Mouse (Mus musculus) 3T3-L1 (cell line): ENCODE results near the gene Nr5a2.
"Not testable (repeated sequence)": the region's sequence is repeated elsewhere in the genome, so short reads cannot be mapped to it uniquely, and the experiment has no call there.

ENCODE experiments used
- DNase-seq: peaks from one replicate; pipeline ENCODE4 v3.0.0-alpha.2; 2015; ENCODE audit warnings: low read depth, low spot score

Nr5a2 gene

DNA sequence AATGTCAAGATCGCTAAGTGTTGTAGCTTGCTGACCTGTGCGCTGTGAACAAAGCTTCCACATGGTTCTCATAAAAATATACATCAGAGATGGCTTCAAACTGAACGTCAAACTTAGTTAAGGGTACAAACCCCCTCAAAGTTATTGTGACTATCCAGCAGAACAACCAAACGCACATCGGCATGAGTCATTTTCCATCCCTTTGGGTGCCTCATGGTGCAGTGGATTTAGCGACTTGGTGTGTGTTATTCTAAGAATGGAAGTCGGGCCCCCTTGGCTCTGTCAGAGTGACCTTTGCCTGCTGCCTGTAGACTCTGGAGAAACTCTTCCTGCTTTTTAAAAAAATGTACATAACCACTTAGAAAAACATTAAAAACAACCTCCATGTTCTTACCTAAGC is 119.7 kb downstream of the Nr5a2 start:
- DNase-seq = no peak

DNA sequence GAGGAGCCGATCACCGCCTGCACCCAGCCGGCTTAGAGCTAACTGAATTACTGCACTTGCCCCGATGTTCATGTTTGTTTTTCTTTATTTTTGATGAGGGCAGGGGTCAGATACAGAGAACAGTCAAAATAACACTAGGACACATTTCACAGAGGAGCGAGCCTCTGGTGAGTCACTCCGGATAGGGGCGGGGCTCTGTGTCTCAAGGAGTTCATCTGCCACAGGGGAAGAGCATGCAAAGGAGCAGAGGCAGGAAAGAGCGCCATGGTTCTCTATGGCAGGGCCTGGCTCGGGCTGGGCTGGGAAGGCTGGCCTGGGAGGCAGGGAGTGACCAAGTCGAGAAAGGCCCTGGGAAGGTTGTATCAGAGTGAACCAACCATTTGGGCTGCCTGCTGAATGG is 121.0 kb downstream of the Nr5a2 start:
- DNase-seq = peak; percentile 29

GRCm38 (mm10) chr1:136832305-136833152 is 127.7 kb downstream of the Nr5a2 start:
- DNase-seq = no peak

DNA sequence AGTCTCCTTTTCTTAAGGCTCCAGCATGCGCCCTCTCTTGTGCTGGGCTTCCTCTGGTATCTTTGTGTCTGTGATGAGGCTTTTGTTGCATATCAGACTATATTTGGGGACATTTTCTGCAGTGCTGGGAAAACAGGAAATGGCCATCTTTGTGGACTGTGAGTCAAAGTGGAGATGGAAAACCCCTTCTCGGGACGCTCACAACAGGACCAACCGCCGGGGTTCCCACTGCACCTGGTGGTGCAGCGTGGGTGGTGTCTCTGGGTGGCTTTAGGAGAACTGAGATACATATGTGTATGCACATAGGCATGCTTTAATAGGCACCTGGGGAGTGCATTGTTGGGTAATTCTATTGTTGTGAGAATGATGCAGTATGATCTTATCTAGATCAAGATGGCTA is 129.3 kb downstream of the Nr5a2 start:
- DNase-seq = no peak

DNA sequence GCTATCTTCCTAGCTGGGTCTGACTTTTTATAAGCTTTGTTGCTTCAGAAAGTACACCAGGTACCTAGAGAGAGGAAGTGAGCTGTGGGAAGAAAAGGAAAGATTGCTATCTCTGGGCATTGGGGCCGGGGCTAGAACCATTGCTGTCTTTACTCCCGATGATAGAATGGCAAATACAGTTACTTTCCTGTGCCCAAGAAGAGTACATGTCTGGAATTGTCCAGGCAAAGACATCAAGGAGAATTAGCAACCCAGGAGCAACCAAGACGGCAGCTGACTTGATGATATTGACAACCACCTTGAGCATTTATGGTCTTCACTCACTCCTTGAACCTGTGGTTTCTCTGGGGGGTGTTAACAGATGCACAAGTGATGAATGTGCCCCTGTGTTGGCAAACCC is 130.3 kb downstream of the Nr5a2 start:
- no peak for DNase-seq

DNA sequence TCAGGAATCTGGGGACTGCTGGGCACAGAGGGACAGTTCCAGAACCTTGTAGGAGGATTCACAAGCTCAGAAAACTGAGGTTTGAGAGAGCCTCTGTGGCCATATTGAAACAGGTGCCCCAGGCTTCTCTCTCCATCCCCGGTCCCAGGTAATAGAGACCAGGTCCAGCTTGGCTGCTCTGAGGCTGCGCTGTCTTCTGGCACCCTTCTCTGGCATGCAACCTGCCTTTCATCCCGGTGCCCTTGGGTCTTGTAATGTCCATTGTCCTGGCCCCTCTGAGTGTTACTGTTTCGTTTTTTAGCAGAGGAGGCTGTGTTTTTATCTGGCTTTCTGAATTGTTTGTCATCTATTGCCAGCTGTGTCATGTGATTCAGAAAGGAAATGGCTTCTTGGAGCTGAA is 136.4 kb downstream of the Nr5a2 start:
- DNase-seq = no peak

DNA sequence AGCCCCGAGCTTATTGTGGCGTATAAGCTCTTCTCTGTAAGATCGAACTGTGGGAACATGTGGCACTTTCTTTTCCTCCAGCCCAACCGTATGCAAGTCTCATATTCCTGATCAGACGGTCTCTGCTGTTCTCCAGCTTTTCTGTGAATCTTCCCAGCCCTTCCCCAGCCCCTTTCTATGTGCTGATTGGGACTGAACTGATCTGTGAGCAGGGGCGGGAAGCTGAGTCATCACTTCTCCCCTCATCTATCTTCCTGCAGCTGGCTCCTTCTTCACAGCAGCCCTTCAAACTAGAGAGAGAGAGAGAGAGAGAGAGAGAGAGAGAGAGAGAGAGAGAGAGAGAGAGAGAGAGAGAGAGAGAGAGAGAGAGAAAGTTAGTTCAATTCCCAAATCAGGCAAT is 159.6 kb downstream of the Nr5a2 start:
- DNase-seq = no peak

- DNase-seq = no peak
Observed at GRCm38 (mm10) chr1:136796361-136797090, 163.7 kb downstream of the Nr5a2 start.

DNA sequence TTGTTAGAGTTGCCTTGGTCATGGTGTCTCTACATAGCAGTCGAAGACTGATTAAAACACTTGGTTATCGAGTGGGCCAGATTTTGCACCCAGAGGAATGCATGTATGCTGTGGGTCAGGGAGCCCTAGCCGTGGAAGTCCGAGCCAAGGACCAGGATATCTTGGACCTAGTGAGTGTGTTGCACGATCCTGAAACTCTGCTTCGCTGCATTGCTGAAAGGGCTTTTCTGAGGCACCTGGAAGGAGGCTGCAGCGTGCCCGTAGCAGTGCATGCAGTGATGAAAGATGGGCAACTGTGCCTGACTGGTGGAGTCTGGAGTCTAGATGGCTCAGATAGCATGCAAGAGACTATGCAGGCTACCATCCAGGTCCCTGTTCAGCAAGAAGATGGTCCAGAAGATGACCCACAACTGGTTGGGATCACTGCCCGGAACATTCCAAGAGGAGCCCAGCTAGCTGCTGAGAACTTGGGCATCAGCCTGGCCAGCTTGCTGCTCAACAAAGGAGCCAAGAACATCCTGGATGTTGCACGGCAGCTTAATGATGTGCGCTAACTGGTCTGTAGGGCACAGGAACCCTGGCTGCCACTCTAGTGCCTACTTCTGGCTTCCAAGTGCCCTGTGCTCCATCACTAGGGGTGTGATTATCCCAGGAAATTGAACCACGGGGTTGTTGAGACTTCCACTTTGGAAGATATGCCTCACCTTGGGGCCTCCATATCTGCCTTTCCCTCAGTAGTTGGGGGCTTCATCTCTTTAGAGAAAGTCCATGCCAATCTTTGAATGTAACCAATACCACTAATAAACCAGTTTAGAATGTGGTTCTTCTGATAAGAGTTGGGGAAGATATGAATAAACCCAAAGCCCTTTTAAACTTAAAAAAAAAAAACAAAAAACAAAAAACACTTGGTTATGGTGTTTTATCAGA is 167.0 kb downstream of the Nr5a2 start:
- DNase-seq = not testable (repeated sequence)
